Mouse (Mus musculus) mouse embryonic stem cell (cell line): ENCODE measurements around the gene Zfp827.

Source experiments
- in situ Hi-C, 2 experiments: fragments of 300-500 bp; cut with MboI; formaldehyde crosslinking; loops; 1 replicate in 1 of 2; 3 replicates in 1 of 2; pipeline ENCODE4 v1.14.3; 2019 to 2020; ENCODE audit warnings: low sequenced_read_pairs in 2 of 2, low pct_unique_long_range_greater_than_20kb in 1 of 2, mixed read lengths in 1 of 2; ENCODE audit not compliant: unreplicated experiment in 1 of 2

Zfp827 gene

GRCm38 (mm10) chr8:79185488-79185887, 157.3 kb downstream of the Zfp827 start:
- in situ Hi-C loops: no loop called here

DNA sequence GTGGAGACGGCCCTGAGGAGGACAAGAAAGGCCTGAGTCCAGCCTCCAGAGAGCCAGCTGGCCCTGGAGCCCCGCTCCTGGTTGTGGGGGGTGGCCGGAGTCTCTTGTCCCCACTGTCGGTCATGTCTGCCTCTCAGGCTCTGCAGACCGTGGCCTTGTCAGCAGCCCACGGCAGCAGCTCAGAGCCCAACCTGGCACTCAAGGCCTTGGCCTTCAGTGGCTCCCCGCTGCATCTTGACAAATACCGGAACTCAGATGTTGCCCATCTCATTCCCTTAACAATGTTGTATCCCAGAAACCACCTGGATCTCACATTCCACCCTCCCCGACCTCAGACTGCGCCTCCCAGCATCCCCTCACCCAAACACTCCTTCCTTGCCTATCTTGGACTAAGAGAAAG, 161.8 kb downstream of the Zfp827 start:
- in situ Hi-C loops: no loop called here

GRCm38 (mm10) chr8:79196481-79196880, 168.2 kb downstream of the Zfp827 start:
- in situ Hi-C loops: no loop called here

- in situ Hi-C loops: no loop called here
These were observed 170.4 kb downstream of the Zfp827 start for GRCm38 (mm10) chr8:79198675-79199074.

- in situ Hi-C loops: no loop called here
These were observed 173.4 kb downstream of the Zfp827 start for GRCm38 (mm10) chr8:79201446-79202147.

- in situ Hi-C loops: no loop called here
These were observed 178.7 kb downstream of the Zfp827 start for GRCm38 (mm10) chr8:79206895-79207294.

- in situ Hi-C loops: no loop called here
These were observed 179.9 kb downstream of the Zfp827 start for GRCm38 (mm10) chr8:79208181-79208580.

DNA sequence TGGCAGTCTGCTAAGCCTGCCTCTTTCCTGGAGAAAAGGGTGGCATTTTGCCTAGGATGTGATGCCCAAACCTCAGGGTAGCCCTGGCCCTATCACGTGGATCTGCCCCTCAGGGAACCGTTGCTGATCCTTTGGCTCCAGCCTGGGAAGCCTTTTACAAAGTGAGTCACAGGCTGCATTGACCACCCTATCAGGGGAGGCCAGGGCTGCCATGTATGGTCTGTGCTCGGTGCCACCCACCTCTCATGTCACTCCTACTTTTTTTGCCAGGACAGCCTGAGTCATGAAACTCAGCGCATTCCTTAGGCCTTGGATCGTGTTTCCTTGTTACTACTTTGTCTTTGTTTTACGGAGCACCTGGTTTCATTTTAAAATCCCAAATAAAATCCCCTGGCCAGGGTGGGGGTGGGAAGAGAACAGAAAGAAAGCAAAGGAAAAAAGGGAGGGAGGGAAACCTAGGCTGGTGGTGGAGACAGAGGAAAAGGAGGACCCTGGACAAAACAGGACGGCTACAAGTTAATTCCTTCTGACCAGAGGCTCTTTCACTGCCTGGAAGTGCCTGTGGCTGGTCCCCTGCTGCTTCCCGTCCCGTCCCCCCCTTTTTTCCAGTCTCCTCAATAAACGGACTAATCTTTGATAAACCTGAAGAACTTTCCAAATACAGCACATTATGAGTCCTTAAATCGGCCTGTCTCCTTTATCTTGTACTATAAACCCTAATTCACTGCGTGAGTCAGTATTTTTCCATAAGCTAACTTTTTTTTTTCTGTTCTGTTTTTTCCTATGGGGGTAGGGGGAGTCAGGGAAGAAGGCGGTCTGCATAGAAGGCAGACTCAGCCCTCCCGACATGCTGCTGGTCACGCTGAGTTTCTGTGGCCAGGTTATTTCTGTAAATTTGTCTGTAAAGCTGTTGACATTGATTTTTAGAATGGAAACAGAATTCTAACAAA, 180.7 kb downstream of the Zfp827 start:
- in situ Hi-C loops: no loop called here

DNA sequence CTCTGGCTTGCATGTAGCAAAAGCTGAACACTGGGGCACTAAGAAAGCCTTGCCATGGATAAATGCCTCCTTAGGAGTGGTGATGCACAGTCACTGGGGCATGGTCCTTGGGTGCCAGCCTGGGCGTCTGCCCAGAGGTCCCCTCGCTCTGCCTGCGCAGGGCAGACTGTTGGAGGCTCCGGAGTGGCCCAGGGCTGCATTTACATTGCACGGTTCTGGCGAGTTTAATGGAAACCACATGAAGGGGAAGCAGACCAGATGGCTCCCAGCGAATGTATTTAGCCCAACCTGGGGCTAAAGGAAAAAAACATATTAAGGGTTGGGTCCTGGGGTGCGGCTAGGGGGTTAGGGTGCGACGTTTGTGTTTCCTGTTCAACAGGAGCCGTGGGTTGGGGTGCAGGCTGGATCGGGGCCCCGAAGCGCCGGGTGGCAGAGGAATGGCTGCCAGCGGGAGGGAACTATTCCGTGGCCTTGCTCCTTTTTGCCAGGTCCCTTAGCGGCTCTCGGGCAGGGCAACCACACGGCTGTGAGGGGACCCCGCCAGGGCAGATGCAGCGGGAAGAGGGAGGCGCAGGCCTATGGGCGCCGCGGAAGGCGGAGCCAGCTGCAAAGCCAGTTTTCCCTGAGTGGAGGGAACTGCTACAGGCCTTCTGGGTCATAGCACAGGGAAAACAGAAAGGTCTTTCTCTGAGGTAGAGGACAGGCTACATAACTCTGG, 181.6 kb downstream of the Zfp827 start:
- in situ Hi-C loops: no loop called here

DNA sequence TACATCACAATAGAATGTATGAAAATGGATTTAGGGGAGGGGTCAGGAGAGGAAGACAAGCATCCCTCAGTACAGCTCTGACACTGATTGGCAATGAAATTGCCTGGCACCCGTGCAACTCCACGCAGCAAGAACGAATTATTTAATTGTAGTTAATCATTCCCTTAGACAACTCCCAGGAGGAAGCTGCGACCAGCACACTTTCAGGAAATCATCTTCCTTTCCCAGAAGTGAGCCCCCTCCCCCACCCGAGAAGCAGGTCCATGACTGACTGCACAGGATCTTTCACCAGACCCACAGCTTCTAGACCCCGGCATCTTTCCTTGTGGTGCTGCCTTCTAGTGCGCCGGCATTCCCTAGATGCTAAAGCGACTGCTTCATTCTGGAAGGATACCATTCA, 183.4 kb downstream of the Zfp827 start:
- in situ Hi-C loops: no loop called here

DNA sequence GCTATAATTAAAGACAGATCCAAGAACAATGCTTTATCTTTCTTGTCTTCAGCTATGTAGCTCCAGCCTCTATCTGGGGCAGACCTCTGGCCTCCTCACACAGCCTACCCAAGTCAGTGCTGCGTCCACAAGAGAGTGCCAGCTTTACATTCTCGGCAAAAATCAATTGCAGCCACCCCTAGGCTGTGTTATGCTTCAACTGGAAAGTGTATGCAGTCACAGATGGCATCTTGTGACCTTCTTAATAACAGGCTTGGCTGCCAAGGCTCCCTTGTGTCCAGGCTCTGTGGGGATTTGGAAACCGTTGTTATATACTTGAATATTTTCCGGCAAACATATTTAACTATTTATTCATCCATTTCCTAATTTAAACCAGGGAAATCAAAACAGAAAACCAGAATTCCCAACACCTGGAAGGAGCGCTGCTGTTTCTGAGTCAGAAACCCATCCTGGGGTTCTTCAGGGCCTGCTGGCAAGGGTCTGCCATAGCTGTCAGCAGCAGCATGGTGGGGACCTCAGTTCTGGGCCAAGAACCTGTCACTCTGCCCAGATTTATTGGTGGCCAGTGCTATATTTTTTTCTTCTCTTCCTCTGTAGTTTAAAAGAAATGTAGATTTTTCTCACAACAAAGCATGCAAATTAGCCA, 194.0 kb downstream of the Zfp827 start:
- in situ Hi-C loops: no loop called here

DNA sequence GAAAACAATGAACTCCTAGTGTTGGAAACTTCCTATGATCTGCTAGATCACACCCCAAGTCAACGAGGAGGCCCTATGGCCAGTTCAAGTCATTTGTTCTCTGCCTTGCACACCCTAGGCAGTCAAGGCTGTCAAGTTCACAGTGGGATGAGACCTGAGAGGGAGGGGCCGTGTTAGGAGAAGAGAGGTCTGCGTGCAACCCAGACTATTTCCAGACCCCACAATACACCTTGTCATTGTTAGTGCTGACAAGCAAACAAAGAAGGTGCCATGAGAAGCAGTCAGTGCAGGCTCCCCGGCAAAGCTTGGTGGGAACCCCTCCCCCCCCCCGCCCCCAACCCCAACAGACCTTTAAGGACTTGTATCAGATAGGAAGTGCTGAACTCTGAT, 194.5 kb downstream of the Zfp827 start:
- in situ Hi-C loops: no loop called here

GRCm38 (mm10) chr8:79224363-79224762, 196.1 kb downstream of the Zfp827 start:
- in situ Hi-C loops: no loop called here

DNA sequence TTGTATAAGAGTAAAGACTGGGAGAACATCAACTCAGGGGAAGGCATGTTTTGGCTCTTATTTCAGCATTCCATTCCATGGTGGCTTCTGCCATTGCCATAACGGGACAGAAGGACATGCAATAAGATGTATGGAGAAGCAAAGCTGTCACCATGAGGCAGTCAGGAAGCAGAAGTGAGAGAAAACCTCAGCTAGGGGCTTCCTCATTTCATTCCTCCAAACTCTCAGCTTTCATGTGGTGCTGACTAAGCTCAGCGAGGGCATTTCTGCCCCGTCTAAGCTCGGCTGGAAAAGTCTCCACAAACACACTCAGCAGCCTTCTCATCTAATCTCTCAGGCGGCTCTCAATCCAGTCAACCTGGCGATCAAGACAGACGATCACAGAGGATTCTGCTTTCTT, 197.3 kb downstream of the Zfp827 start:
- in situ Hi-C loops: no loop called here

- in situ Hi-C loops: no loop called here
These were observed 197.8 kb downstream of the Zfp827 start for GRCm38 (mm10) chr8:79226046-79226445.

DNA sequence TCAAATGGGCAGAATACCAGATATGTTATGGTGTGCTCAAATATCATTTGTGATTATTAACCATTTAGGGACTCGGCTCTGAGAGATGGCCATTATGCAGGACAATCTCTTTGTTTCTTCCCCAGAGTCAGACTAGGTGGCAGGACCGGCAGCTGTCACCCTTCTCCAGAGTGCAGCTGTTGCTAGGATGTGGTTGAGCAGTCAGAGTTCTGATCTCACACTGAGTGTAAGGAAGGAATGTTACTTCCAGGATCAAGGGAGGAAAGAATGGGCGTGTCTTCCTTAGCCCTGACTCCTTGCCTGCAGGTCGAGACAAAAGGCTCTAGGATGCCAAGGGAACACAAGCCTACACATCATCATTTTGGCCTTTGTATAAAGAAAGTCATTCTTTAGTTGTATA, 199.0 kb downstream of the Zfp827 start:
- in situ Hi-C loops: no loop called here

GRCm38 (mm10) chr8:79227916-79228315, 199.7 kb downstream of the Zfp827 start:
- in situ Hi-C loops: no loop called here

DNA sequence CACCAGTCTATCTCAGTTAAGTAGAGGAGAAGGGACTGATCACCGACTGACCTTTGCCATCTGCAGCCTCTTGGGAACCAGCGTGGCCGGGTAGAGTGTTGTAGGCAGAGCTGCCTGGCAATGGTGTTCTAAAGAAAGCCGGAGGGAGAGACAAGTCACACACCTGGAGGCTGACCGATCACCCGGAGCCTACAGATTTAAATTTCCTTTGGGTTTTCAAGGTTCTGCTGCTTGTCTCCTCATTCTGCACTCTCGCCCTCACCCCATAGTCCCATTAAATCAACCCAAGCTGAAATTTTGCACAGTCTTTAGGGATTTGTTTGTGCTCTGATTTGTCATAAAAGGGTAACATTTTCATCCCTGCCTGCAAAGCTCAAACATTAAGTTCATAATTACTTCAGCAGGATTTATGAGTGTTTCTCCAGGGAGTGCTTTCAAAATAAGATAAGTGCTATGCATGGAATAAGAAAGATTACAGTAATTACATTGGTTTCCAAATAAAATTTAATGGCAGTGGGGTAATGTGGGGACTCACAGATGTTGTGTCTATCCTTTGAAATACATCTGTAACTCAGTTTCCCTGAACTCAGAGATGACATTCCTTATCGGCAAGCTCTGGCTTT, 201.1 kb downstream of the Zfp827 start:
- in situ Hi-C loops: no loop called here
